Mouse (Mus musculus) liver, embryonic 14.5 days (tissue): Measurements from ENCODE around the gene Aldh3b2.

ENCODE experiments used
- CTCF ChIP-seq: IDR thresholded peaks from 2 replicates; pipeline ENCODE4 v1.5.1; 2016; ENCODE audit warnings: antibody characterized with exemption, low read depth, control low read depth
- EP300 ChIP-seq: IDR thresholded peaks from 2 replicates; pipeline ENCODE4 v1.6.1; 2016; ENCODE audit warnings: antibody characterized with exemption, low read depth

- no peak for TF ChIP-seq CTCF
- no peak for TF ChIP-seq EP300
Observed at GRCm38 (mm10) chr19:3931716-3932115, 40.4 kb upstream of the Aldh3b2 start.
